Mouse (Mus musculus) adrenal gland, postnatal 36 days (tissue): ENCODE measurements around the gene Ccr8. TPM values are rescaled to one million over a fixed set of nuclear protein-coding genes. Genes with fewer than 3 reads are reported as not detected.

Source experiments
- DNase-seq, 2 experiments: peaks; one replicate each; pipeline ENCODE4 v3.0.0; 2021; ENCODE audit warnings: mixed read lengths in 1 of 2
- long read RNA-seq, 2 experiments: library from polyadenylated mRNA; stranded (forward); transcript quantifications; one replicate each; pipeline ENCODE4 v2.0.0; 2021; ENCODE audit warnings: borderline sequencing depth in 2 of 2
- total RNA-seq, 2 experiments: library from RNA; stranded (reverse); gene quantifications; 2 replicates each; pipeline ENCODE4 v1.2.3; 2021

Ccr8 gene
- not detected for total RNA-seq
- long read RNA-seq, experiment 1, result 0 reads
- long read RNA-seq, experiment 2, result 0 reads

- no peak for DNase-seq
These were observed at the start of gene Ccr8 for GRCm38 (mm10) chr9:120091696-120092238. Gene Ccr8 (plus strand): TSS chr9:120092114.

GRCm38 (mm10) chr9:120043115-120043514, 48.8 kb upstream of the Ccr8 start:
- DNase-seq, result peak in 1 of 2 experiments; percentile 36

DNA sequence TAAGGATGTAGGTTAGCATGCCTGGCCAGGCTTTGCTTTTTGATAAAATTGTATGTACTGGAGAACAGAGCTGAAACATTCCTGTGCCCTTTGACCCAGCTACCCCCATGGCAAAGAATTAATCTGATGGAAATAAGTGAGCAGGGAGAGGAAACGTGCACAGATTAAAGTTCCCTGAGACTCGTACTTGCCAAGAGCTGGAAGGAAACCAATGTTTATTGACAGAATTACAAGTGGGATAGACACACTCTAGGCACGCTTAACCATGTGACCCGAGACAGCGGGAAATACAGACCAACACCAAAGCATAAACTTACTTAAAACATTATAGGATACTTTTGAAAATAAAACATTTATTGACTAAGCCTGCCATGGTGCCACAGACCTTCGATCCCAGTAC, 43.4 kb upstream of the Ccr8 start:
- no peak for DNase-seq

DNA sequence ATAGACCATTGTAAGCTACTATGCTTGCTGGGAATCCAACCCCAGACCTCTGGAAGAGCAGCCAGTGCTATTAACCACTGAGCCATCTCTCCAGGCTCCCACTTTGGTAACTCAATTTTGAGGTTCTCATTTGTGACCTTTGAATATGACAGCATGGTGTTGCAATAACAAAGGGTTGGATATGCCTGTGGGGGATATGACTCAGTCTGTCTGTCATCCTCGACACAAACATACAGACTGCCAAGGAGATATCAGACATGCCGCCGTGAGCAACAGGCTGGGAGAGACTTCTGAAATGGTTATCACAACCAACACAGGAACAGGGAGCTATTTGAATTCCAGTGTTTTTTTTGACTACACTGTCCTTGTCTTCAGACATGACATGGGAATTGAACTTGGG, 42.5 kb upstream of the Ccr8 start:
- peak; percentile 33 to 46 for DNase-seq

DNA sequence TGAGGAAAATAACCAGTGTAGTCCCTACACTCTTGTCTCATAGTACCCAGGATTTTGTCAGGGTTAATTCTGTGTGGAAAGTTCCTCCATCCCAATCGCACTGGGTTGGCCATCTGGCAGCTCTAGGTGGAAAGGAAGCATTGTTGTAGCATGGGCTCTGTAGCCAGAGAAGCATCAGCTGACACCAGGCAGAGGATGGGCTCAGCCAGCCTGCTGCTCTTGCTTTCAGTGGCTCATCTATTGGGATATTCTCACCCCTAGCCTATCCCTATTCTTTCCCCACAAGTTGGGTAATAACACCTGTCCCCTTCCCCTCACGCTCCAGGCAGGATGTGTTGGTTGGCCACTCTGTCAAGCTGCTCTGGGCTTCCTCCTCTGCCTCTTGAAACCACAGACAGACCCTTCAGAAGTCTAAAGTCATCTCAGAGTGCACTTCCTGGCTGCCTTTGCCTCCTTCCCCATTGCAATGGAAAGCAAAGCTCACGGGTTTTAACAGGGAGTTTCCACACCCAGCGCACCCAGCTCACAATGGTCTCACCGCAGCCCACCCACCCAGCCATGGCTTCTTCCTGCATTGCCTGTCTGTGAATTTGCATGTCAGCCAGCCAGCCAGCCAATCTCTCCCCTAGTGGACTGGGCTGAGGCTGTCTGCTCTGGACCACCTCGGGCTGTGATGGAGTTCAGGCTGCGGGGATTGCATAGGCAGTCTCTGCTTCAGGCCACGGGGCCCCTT, 37.2 kb upstream of the Ccr8 start:
- DNase-seq, result no peak

- no peak for DNase-seq
These were observed 35.7 kb upstream of the Ccr8 start for GRCm38 (mm10) chr9:120056201-120056600.

DNA sequence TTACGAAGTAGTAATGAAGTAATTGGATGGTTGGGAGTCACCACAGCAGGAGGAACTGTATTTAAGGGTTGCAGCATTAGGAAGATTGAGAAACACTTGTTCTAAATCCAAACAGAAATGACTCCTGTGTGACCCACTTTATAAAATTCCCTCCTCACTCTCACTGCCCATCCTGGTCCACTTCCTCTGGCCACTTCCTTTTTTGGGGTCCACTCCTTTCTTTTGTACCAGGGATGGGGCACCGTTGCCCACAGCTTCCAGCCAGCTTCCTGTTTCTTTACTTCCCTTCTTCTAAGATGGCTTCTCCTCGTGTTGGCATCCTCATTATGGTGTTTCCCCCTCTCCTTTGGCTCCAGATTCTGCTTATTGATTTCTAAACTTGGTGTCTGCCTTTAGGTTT, 33.2 kb upstream of the Ccr8 start:
- no peak for DNase-seq

DNA sequence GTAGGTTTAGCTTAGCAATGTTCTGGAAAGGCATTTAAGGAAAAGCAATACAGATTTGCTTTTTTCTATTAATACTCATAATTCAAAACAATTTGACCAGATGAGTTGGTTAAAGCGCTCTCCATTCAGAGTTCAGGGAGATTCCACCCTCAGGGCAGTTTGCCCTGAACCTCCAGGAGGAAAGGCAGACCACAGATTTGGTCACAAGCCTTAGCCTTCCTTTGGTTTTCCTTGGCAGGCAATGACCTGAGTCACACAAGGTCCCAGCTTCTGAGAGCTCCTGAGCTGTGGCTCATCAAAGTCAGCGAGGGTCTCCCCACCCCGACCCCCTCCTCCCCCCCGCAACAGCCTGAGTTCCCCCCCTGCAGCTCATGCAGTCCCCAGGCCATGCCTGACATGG, 27.6 kb upstream of the Ccr8 start:
- peak in 1 of 2 experiments; percentile 20 for DNase-seq

GRCm38 (mm10) chr9:120067609-120068008, 24.3 kb upstream of the Ccr8 start:
- no peak for DNase-seq

DNA sequence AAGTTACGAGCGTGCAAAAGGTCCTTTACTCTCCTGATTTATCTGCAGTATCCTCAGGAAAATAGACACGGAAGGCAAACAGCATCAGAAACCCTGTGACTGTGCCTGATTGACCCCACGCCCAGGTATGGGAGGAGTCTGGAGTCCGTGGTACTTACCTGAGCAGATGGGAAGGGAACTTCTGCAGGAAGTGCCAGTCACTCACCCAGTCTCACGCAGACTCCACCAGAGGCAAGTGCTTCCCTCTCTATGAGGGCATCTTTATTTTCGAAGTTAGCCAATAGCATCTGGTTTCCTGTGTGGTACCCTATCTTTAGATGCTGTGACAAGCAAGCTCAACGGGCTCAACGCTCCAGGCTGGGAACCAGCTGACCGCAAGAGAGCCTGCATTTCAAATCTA, 23.9 kb upstream of the Ccr8 start:
- DNase-seq, result no peak

DNA sequence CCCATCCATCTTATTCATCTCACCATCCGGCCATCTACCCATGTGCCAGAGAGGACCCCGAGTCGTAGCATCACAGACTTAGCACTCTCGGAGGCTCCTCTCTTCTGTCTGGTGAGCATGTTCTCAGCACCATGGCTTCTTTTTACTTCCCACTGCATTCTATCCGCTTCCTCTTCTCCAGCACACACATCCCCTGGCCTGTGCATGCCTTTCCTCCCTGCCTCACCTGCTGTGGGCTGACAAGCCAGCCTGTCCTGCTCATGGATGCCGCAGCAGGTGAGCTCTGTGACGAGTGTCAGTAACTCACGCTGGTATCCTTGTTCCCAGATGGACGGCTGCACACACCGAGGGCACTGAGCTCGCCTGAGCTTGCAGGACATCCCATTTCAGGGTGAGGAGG, 22.1 kb upstream of the Ccr8 start, which contains the start of gene Cx3cr1:
Gene Cx3cr1 (minus strand): TSS at position 101 of the 400 bp plus-strand sequence.
- DNase-seq, result no peak

DNA sequence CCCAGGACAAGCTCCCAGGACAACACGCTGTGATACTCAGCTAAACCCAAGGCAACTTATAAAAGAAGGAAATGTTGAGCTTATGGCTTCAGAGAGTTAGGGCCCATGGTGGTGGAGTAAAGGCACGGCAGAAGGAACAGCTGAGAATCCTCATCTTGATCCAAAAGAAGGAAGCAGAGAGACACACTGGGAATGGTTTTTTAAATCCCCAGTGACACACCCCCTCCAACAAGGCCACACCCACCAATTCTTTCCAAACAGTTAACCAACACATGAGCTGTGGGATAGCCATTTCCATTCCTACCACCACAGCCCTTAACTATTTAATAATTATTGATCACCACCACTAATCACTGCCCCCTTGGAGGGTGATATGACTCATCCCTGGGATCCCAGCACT, 20.7 kb upstream of the Ccr8 start:
- DNase-seq, result no peak

GRCm38 (mm10) chr9:120073169-120073568, 18.7 kb upstream of the Ccr8 start:
- peak; percentile 85 to 86 for DNase-seq

DNA sequence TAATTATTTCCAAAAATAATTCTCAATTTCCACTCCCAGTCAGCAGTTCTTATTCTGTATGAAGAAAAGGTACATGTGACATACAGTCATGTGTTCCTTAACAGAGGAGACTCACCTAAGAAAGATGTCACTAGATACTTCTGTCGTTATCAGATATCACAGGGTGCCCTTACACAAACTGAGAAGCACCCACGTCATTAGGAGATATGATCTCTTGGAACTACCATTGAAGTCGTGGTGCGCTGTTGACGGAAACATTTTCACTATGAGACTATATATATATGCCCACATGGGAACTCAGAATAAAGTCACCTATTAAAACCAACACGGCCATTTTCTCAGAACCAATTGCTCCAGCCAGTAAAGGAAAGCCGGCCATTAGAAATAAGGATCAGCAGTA, 17.4 kb upstream of the Ccr8 start:
- DNase-seq, result no peak

- DNase-seq, result no peak
These were observed 13.7 kb upstream of the Ccr8 start for GRCm38 (mm10) chr9:120078241-120078640.

GRCm38 (mm10) chr9:120079901-120080300, 12.0 kb upstream of the Ccr8 start:
- no peak for DNase-seq

DNA sequence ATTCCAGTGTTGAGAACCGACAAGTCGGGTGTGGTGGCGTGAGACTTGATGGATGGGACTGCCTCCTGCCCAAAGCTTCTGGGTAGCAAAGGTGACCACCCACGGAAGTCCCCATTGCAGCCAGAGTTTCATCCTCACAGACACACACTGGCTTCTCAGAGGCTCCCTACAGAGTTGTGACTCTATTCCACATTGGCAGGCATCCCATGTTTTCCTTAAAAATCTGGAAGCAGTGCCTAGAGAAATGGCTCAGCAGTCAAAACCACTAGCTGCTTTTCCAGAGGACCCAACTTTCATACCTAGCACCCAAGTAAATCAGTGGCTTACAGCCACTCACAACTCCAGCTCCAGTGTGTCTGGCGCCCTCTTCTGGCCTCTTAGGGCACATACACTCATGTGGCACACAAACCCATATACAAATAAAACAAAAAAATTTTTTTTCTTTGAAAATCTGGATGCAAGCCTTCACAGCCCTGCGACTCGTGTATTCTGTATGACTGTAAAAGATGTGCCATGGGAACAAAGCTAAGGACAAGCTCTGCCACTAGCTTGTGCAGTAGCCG, 11.3 kb upstream of the Ccr8 start:
- DNase-seq, result no peak

GRCm38 (mm10) chr9:120081247-120081646, 10.7 kb upstream of the Ccr8 start:
- no peak for DNase-seq

DNA sequence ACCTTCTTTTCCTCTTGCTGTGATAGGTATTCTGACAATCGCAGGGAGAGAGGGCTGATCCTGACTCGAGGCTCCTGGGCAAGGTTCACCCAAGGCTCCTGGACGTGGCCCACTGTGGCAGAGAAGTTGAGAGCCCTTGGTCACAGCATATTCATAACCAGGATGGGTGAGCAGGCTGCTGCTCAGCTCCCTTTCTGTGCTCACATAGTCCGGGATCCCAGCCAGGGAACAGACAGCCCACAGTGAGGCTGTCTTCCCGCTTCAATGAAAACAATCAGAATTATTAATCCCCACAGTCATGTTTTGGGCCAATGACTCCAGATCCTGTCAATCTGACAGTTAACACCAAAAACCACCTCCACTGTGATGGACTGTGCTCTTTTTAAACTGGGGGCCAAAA, 9.9 kb upstream of the Ccr8 start:
- no peak for DNase-seq

- no peak for DNase-seq
These were observed 9.2 kb upstream of the Ccr8 start for GRCm38 (mm10) chr9:120082691-120083090.

- DNase-seq, result no peak
These were observed 8.6 kb upstream of the Ccr8 start for GRCm38 (mm10) chr9:120083158-120083894.

GRCm38 (mm10) chr9:120084406-120084805, 7.5 kb upstream of the Ccr8 start:
- DNase-seq, result no peak

GRCm38 (mm10) chr9:120089125-120089524, 2.8 kb upstream of the Ccr8 start:
- DNase-seq, result no peak
